Mouse (Mus musculus) activated CD4-positive, CD25-positive, alpha-beta regulatory T cell, adult 9 weeks (primary cell): ENCODE data around the gene Braf. TPM values are rescaled to one million over a fixed set of nuclear protein-coding genes. Genes with fewer than 3 reads are reported as not detected.

Experiments
- polyA plus RNA-seq: library from polyadenylated mRNA; unstranded; fragments of 100-300 nt; shearing (Covaris generic); gene quantifications from one replicate; pipeline ENCODE4 v1.2.1, GENCODE M21; 2017

Gene Braf
- polyA plus RNA-seq = 6.8 TPM

DNA sequence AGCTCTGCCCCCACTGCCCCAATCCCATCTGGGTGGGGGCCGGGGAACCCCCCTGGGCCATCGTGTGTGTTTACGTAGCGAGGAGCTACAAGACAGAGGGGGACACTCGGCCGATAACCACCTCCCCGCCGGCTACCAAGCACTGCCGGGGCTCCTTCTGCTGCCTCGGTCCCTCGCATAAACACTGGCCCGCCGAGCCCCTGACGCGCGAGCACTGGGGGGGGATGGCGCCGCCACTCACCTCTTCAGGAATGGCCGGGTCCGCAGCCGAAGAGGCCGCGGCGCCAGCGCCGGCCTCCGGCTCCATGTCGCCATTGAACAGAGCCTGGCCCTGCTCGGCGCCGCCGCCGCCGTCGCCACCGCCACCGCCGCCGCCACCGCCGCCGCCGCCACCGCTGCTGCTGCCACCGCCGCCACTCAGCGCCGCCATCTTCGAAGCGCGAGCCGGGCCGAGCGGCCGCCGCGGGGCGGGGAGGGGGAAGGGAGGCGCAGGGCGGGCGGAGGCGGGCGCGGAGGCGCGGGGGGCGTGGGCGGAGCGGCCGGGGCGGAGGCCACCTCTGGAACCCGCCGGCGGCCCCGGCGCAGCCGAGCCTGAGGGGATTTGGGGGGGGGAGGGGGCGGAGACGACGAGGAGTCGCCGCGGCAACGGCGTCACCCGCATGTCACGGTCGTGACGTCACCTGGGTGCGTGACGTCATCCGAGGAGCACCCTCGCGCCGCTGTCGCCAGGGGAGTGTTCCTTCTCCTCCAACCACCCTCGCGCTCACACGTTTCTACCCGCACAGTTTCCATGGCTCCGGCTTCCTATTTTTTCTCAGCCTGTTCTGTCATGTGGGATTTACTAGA, at the start of gene Braf:
TSS of gene Braf (minus strand) at position 598 of the 846 bp plus-strand sequence.

DNA sequence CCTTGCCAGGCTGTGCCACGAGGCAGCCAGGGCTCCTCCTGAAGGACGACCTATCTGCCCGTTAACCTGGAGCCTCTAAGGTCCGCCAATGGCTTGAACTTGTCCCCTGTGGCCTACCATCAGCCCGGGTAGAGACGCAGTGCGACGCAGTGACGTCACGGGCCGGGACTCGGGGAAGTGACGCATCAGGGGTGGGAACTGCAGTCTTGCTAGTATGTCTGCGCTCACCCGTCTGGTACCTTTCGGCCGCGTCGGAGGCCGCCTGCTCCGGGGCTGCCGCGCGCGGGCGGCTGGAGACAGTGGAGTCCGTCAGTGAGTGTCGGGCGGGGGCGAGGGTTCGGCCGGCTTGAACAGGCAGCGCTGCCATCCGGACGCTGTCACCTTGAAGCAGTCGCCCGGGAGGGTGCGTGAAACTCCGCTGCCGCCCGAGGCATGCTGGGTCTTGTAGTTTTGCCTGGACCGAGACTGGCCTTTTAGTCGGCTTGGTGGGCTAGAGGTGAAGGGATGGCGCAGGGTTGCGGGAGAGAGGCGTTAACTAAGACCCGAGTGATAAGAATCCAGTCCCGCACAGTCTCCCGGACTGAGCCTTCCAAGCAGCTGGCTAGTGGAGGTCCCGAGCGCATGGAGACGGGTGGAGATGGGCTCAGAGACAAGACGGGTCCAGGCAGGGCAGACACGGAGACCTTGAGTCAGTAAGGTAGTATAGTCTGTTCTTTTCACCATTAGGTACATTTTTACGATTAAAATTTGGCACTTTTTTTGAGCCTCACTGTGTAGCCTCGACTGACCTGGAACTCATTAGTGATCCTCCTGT, 132.7 kb downstream of the Braf start, which contains the start of gene Ndufb2:
TSS of gene Ndufb2 (plus strand) at position 174 of the 814 bp plus-strand sequence.

DNA sequence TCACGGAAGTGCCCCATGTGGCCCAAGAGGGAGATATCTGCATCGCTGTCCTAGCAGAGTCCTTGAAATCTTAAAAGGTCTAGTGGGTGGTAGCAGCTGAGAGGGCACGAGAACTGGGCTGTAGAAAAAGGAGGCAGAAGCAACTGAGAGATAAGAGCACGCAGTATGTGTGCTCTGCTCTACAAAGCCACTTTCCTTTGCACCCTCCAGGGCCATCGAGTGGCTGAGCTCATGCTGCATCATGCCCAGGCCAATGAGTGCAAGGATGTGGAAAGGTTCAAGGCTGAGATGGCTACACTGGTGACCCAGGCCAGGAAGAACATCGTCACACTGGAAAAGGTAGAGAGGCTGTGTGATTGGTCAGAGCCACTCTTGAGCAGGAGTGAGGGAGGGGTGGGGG, 139.7 kb downstream of the Braf start, which contains the start of gene Gm42420:
TSS of gene Gm42420 (plus strand) at position 237 of the 400 bp plus-strand sequence.

DNA sequence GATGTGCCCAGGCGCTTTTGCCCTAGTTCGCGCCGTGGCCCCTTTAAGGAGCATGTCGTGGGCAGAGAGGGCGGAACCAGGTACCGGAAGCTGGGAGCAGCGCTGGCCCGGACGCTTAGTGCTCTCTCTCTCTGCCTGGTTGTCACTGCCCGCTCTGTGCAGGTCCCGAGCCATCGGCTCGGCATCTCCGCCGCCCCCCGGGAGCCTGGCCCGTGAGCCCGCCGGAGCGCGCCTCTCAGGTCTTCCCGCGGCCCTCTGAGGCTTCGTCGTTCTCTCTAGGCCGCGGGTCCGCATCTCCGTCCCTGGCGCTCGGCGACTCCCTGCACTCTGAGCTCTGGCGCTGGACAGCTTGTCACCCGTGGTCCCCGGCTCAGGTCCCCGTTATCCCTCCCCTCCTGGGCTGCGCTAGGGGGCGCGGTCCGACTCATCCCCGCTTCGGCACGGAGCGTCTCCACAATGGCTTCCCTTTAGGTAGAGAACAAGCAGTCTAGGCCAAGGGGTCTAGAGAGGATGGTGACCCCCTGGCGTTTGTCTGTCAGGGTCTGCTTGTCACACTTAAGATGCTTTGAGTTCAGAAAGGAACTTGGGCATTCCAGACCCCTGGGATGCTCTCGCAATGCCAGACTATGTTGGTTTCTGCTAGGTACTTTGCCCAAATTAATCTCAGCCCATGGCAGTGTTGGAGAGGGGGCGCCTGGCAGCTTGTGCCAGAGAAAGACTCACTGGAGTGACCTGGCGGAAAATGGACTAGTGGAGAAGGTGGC, 151.3 kb downstream of the Braf start, which contains the start of gene Adck2:
TSS of gene Adck2 (plus strand) at position 83 of the 764 bp plus-strand sequence.

DNA sequence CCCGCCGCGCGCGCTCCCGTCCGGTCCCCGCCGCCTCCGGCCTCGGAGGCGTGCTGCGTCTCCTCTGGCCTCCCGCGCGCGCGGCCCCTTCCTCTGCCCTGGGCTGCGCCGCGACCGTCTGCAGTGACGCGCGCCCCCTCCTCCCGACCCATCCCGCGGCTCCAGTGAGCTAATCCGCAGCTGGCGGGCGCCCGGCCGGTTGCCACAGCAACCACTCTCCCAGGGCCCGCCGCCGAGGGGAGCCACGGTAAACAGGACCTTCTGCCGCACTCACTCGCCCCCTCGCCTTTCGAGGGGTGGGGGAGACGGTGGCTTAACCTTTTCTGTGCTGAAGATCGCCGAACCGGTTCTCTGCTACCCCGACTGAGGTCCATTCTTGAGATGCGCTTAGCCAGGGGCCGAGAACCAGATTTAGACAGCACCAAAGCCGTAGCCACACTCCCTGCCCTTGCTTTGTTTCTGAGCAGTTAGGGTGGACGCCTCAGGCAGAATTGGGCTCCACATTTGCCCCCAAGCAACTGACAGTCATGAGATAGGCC, 167.5 kb downstream of the Braf start, which contains the start of gene Dennd2a:
TSS of gene Dennd2a (minus strand) at position 145 of the 539 bp plus-strand sequence.

Other genes with a start within 250 kb of the Braf start
- gene Dennd2a, start 167.6 kb downstream of the Braf start, polyA plus RNA-seq = 0.29 TPM
- 63.0 TPM for gene Adck2, start 151.6 kb downstream of the Braf start, polyA plus RNA-seq
- gene Gm42420, start 139.7 kb downstream of the Braf start, polyA plus RNA-seq = 2.1 TPM
- gene Ndufb2, start 132.9 kb downstream of the Braf start, polyA plus RNA-seq = 150 TPM
- 161 TPM for gene Mrps33, start 85.5 kb upstream of the Braf start, polyA plus RNA-seq
- not detected for gene Tmem178b, start 147.8 kb upstream of the Braf start, polyA plus RNA-seq